Mouse (Mus musculus) olfactory bulb, adult 2 months (tissue): ENCODE data around the gene Klhl24.

Source experiments
- CTCF ChIP-seq: fragments of 200-500 bp; IDR thresholded peaks from 2 replicates; pipeline ENCODE4 v1.5.1; 2012; ENCODE audit warnings: low read depth, mild to moderate bottlenecking, low read length, moderate library complexity; ENCODE audit not compliant: insufficient read depth
- POLR2A ChIP-seq: fragments of 200-500 bp; IDR thresholded peaks from 2 replicates; pipeline ENCODE4 v1.6.1; 2012; ENCODE audit warnings: mild to moderate bottlenecking, low read depth, low read length, moderate library complexity; ENCODE audit not compliant: insufficient read depth

GRCm38 (mm10) chr16:20151991-20152390 lies 54.6 kb downstream of the Klhl24 start:
- TF ChIP-seq CTCF (no peak), POLR2A (no peak)
